Mouse (Mus musculus) neural tube, embryonic 11.5 days (tissue): Measurements from ENCODE around the gene Calcr. TPM values are rescaled to one million over a fixed set of nuclear protein-coding genes. Genes with fewer than 3 reads are reported as not detected.

Source experiments
- ATAC-seq: fragments of 200-750 bp; cut with Nextera tagmentation; 2 replicates; pipeline ENCODE4 v1.8.0; 2017; ENCODE audit warnings: moderate number of reproducible peaks, mild to moderate bottlenecking, moderate TSS enrichment, moderate library complexity; ENCODE audit not compliant: insufficient read depth, low FRiP score, low TSS enrichment
- DNase-seq: peaks from one replicate; pipeline ENCODE4 v3.0.0-alpha.2; 2015; ENCODE audit warnings: low spot score
- H3K27ac ChIP-seq: fragments of 300-500 bp; sonication (generic); 2 replicates; pipeline ENCODE4 v1.5.1; 2014; ENCODE audit warnings: low read depth, mild to moderate bottlenecking, low read length
- H3K27me3 ChIP-seq: fragments of 300-500 bp; sonication (generic); 2 replicates; pipeline ENCODE4 v1.6.1; 2014; ENCODE audit warnings: mild to moderate bottlenecking, low read length, mixed read lengths; ENCODE audit not compliant: control insufficient read depth, insufficient read depth
- H3K36me3 ChIP-seq: fragments of 300-500 bp; sonication (generic); 2 replicates; pipeline ENCODE4 v1.6.1; 2014; ENCODE audit warnings: mild to moderate bottlenecking, low read length, moderate library complexity, mixed read lengths; ENCODE audit not compliant: control insufficient read depth, insufficient read depth
- H3K4me1 ChIP-seq: fragments of 300-500 bp; sonication (generic); 2 replicates; pipeline ENCODE4 v1.6.1; 2014; ENCODE audit warnings: low read length, mixed read lengths; ENCODE audit not compliant: control insufficient read depth, insufficient read depth
- H3K4me2 ChIP-seq: fragments of 300-500 bp; sonication (generic); 2 replicates; pipeline ENCODE4 v1.6.1; 2014; ENCODE audit warnings: low read depth, mild to moderate bottlenecking, moderate library complexity
- H3K4me3 ChIP-seq: fragments of 300-500 bp; sonication (generic); 2 replicates; pipeline ENCODE4 v1.5.1; 2014; ENCODE audit warnings: low read depth, low read length
- H3K9ac ChIP-seq: fragments of 300-500 bp; sonication (generic); 2 replicates; pipeline ENCODE4 v1.6.1; 2014; ENCODE audit warnings: mild to moderate bottlenecking, low read length
- H3K9me3 ChIP-seq: fragments of 300-500 bp; sonication (generic); 2 replicates; pipeline ENCODE4 v1.6.1; 2016; ENCODE audit warnings: low read length; ENCODE audit not compliant: control insufficient read depth
- WGBS: fragments of 180-500 bp; shearing (Covaris S2); extraction: QIAGEN DNeasy Blood & Tissue Kit; methylation state at CpG from one replicate; pipeline ENCODE4 v1.1.7; 2014; 5-methylcytosine and 5-hydroxymethylcytosine counted together
- polyA plus RNA-seq: library from polyadenylated mRNA; unstranded; fragments of >200 nt; fragmentation: Nextera tagmentation; extraction: Ambion mirVana; gene quantifications from 2 replicates; pipeline ENCODE4 v1.2.1, GENCODE M21; 2014

The Calcr gene
- polyA plus RNA-seq, result 0.19 and 0.23 TPM in 2 replicates

- H3K9me3 ChIP-seq, result no peaks in the 10 kb centered on the region
- ATAC-seq (no peak), DNase-seq (no peak)
- 3% methylated on average over 12 of the region's 12 CpGs for WGBS
- H3K36me3 ChIP-seq, result no peaks in the 10 kb centered on the region
- H3K4me1 ChIP-seq, result no peaks in the 10 kb centered on the region
- peaks cover 42% of the 10 kb centered on the region for H3K27me3 ChIP-seq
- peak within 1 kb of the TSS; percentile 41 for H3K4me3 ChIP-seq
- peak within 1 kb of the TSS; percentile 82 for H3K4me2 ChIP-seq
- H3K27ac ChIP-seq, result no peak within 1 kb of the TSS
- H3K9ac ChIP-seq, result no peak within 1 kb of the TSS
Measured at GRCm38 (mm10) chr6:3764230-3764764, at the start of gene Calcr. TSS of gene Calcr (minus strand) at chr6:3764714.

- Histone ChIP-seq H3K27ac (no peak overlapping the region), H3K4me1 (no peaks in the 10 kb centered on the region), H3K9me3 (no peaks in the 10 kb centered on the region), H3K9ac (no peak overlapping the region), H3K4me2 (no peak overlapping the region), H3K4me3 (no peak overlapping the region), H3K27me3 (peaks cover 38% of the 10 kb centered on the region), H3K36me3 (no peaks in the 10 kb centered on the region)
- WGBS, result 82% methylated on average over 2 of the region's 2 CpGs
- no peak for DNase-seq
- no peak for ATAC-seq
Measured at GRCm38 (mm10) chr6:3767485-3767884, 3.0 kb upstream of the Calcr start.

GRCm38 (mm10) chr6:3763171-3763967 lies 1.1 kb downstream of the Calcr start:
- peak; percentile 35 for ATAC-seq
- H3K4me2 ChIP-seq, result peak overlapping the region; percentile 82
- no peak overlapping the region for H3K27ac ChIP-seq
- no peaks in the 10 kb centered on the region for H3K9me3 ChIP-seq
- peak overlapping the region; percentile 41 for H3K4me3 ChIP-seq
- WGBS, result under 1% methylated on average over 39 of the region's 39 CpGs
- H3K36me3 ChIP-seq, result no peaks in the 10 kb centered on the region
- DNase-seq, result peak; percentile 61
- H3K27me3 ChIP-seq, result peaks cover 42% of the 10 kb centered on the region
- H3K4me1 ChIP-seq, result no peaks in the 10 kb centered on the region
- H3K9ac ChIP-seq, result no peak overlapping the region

- Histone ChIP-seq H3K27ac (no peak overlapping the region), H3K4me3 (no peak overlapping the region), H3K4me2 (no peak overlapping the region), H3K9ac (no peak overlapping the region), H3K4me1 (no peaks in the 10 kb centered on the region), H3K36me3 (no peaks in the 10 kb centered on the region), H3K27me3 (no peaks in the 10 kb centered on the region), H3K9me3 (no peaks in the 10 kb centered on the region)
- ATAC-seq (no peak), DNase-seq (no peak)
- WGBS, result 87% methylated on average over 3 of the region's 3 CpGs
Measured at GRCm38 (mm10) chr6:3751576-3751975, 12.9 kb downstream of the Calcr start.

GRCm38 (mm10) chr6:3749624-3750023 lies 14.9 kb downstream of the Calcr start:
- Histone ChIP-seq H3K9me3 (no peaks in the 10 kb centered on the region), H3K27me3 (no peaks in the 10 kb centered on the region), H3K4me1 (no peaks in the 10 kb centered on the region), H3K9ac (no peak overlapping the region), H3K27ac (no peak overlapping the region), H3K36me3 (no peaks in the 10 kb centered on the region), H3K4me3 (no peak overlapping the region), H3K4me2 (no peak overlapping the region)
- ATAC-seq, result no peak
- 89% methylated on average over 5 of the region's 5 CpGs for WGBS
- no peak for DNase-seq

GRCm38 (mm10) chr6:3745546-3745945 lies 19.0 kb downstream of the Calcr start:
- Histone ChIP-seq H3K27ac (no peak overlapping the region), H3K4me3 (no peak overlapping the region), H3K36me3 (no peaks in the 10 kb centered on the region), H3K4me2 (no peak overlapping the region), H3K9me3 (no peaks in the 10 kb centered on the region), H3K27me3 (no peaks in the 10 kb centered on the region), H3K9ac (no peak overlapping the region), H3K4me1 (no peaks in the 10 kb centered on the region)
- no peak for ATAC-seq
- WGBS, result 34% methylated on average over 2 of the region's 2 CpGs
- no peak for DNase-seq

- no peak overlapping the region for H3K4me2 ChIP-seq
- WGBS, result 90% methylated on average over 7 of the region's 7 CpGs
- no peak for ATAC-seq
- H3K4me3 ChIP-seq, result no peak overlapping the region
- H3K9me3 ChIP-seq, result no peaks in the 10 kb centered on the region
- H3K27ac ChIP-seq, result no peak overlapping the region
- no peak for DNase-seq
- no peaks in the 10 kb centered on the region for H3K36me3 ChIP-seq
- H3K27me3 ChIP-seq, result no peaks in the 10 kb centered on the region
- H3K4me1 ChIP-seq, result no peaks in the 10 kb centered on the region
- H3K9ac ChIP-seq, result no peak overlapping the region
Measured at GRCm38 (mm10) chr6:3741996-3742713, 22.4 kb downstream of the Calcr start.

- no peak overlapping the region for H3K4me3 ChIP-seq
- no peaks in the 10 kb centered on the region for H3K27me3 ChIP-seq
- H3K27ac ChIP-seq, result no peak overlapping the region
- ATAC-seq (no peak), DNase-seq (no peak)
- H3K9me3 ChIP-seq, result no peaks in the 10 kb centered on the region
- WGBS, result 48% methylated on average over 11 of the region's 11 CpGs
- no peak overlapping the region for H3K4me2 ChIP-seq
- H3K36me3 ChIP-seq, result no peaks in the 10 kb centered on the region
- H3K9ac ChIP-seq, result no peak overlapping the region
- no peaks in the 10 kb centered on the region for H3K4me1 ChIP-seq
Measured at GRCm38 (mm10) chr6:3741296-3741695, 23.2 kb downstream of the Calcr start.
